Comparison of ENCODE assay signal across 17 mouse cellular contexts in genomic region chr19:16490756-16491155, GRCm38 (mm10). TPM values are rescaled to one million over a fixed set of nuclear protein-coding genes. Genes with fewer than 3 reads are reported as not detected.
A peak's percentile ranks its signal among the peaks of the same experiment; 100 is the strongest.
DNase-seq lines count a peak whose midpoint lies in the region; ATAC-seq and TF ChIP-seq lines count a peak whose summit lies in the region.
"Had no signal": no experiment of that assay in that cellular context is flagged by ENCODE, and none has a peak within 500 bp of the region (broad histone marks: within the 10 kb centered on the region; RNA-seq: fewer than 3 reads in every experiment).

No protein-coding gene starts in this region.

- TF ChIP-seq EP300 in ES-Bruce4 (IDR thresholded peaks at IDR 0.05; ENCODE audit: insufficient read depth, low read depth, low read length): no peak

- no peak overlapping the region for H3K9ac ChIP-seq in kidney, postnatal 0 days (ENCODE audit: low read depth, low read length)
- H3K9ac ChIP-seq in kidney, embryonic 15.5 days: no peak overlapping the region
- H3K9ac ChIP-seq in ES-Bruce4 (ENCODE audit: low read depth, poor library complexity, severe bottlenecking): peak overlapping the region; percentile 38
- H3K9ac ChIP-seq: heart, embryonic 13.5 days had no signal

- H3K4me3 ChIP-seq in kidney, postnatal 0 days (replicated peaks; ENCODE audit: low read depth, low read length): no peak overlapping the region
- H3K4me3 ChIP-seq in kidney, embryonic 15.5 days (replicated peaks): no peak overlapping the region
- peak overlapping the region; percentile 45 for H3K4me3 ChIP-seq in ES-Bruce4 (ENCODE audit: low read depth, low read length)
- H3K4me3 ChIP-seq: gastrocnemius, adult 2 months; heart, embryonic 13.5 days; midbrain, embryonic 10.5 days had no signal

- no peak for TF ChIP-seq CTCF in kidney, postnatal 0 days (IDR thresholded peaks at IDR 0.05; ENCODE audit: low read depth)
- TF ChIP-seq CTCF in ES-Bruce4 (IDR thresholded peaks at IDR 0.05; ENCODE audit: low read depth, low read length): no peak

- H3K4me1 ChIP-seq in kidney, postnatal 0 days (replicated peaks; ENCODE audit: insufficient read depth, low read length): no peaks in the 10 kb centered on the region
- peaks cover 4% of the 10 kb centered on the region; the same call in 1 of the 2 replicates for H3K4me1 ChIP-seq in kidney, embryonic 15.5 days
- peaks cover 2% of the 10 kb centered on the region for H3K4me1 ChIP-seq in ES-Bruce4 (ENCODE audit: control insufficient read depth, insufficient read depth, low read length)
- H3K4me1 ChIP-seq: heart, embryonic 13.5 days had no signal

- no peaks in the 10 kb centered on the region for H3K36me3 ChIP-seq in kidney, postnatal 0 days (ENCODE audit: insufficient read depth, low read length)
- no peaks in the 10 kb centered on the region for H3K36me3 ChIP-seq in kidney, embryonic 15.5 days
- H3K36me3 ChIP-seq in ES-Bruce4 (ENCODE audit: control insufficient read depth, insufficient read depth, low read length, poor library complexity, severe bottlenecking): no peaks in the 10 kb centered on the region
- H3K36me3 ChIP-seq: heart, embryonic 13.5 days; midbrain, embryonic 10.5 days had no signal

- H3K4me2 ChIP-seq in kidney, postnatal 0 days (ENCODE audit: low read length): no peak overlapping the region
- H3K4me2 ChIP-seq in kidney, embryonic 15.5 days: no peak overlapping the region
- H3K4me2 ChIP-seq: heart, embryonic 13.5 days had no signal

- H3K27ac ChIP-seq in kidney, postnatal 0 days: no peak overlapping the region
- no peak overlapping the region for H3K27ac ChIP-seq in kidney, embryonic 15.5 days
- peak overlapping the region; percentile 75 for H3K27ac ChIP-seq in ES-Bruce4 (ENCODE audit: insufficient read depth, low read length)
- H3K27ac ChIP-seq: gastrocnemius, adult 2 months; heart, embryonic 13.5 days; midbrain, embryonic 10.5 days had no signal

- WGBS in kidney, postnatal 0 days: 72% methylated on average over 12 of the region's 12 CpGs
- 72% methylated on average over 12 of the region's 12 CpGs for WGBS in kidney, embryonic 15.5 days

- no peak for TF ChIP-seq POLR2A in ES-Bruce4 (IDR thresholded peaks at IDR 0.05; ENCODE audit: insufficient read depth, low read length)

- H3K27me3 ChIP-seq in kidney, postnatal 0 days (ENCODE audit: insufficient read depth, low read length): no peaks in the 10 kb centered on the region
- H3K27me3 ChIP-seq in kidney, embryonic 15.5 days: no peaks in the 10 kb centered on the region
- no peaks in the 10 kb centered on the region for H3K27me3 ChIP-seq in ES-Bruce4 (ENCODE audit: control insufficient read depth, insufficient read depth, low read length, poor library complexity, severe bottlenecking)
- H3K27me3 ChIP-seq: CH12.LX; heart, embryonic 13.5 days had no signal

- no peak for ATAC-seq in kidney, postnatal 0 days (replicated peaks; ENCODE audit: low FRiP score, low read depth)
- no peak for ATAC-seq in kidney, embryonic 15.5 days (replicated peaks; ENCODE audit: low FRiP score)

- DNase-seq in embryo, embryonic 10.5 days (ENCODE audit: low spot score): peak; percentile 8
- DNase-seq in embryo, embryonic 11 days: no peak
- peak; percentile 16 for DNase-seq in kidney, postnatal 0 days (ENCODE audit: low spot score)
- DNase-seq in forelimb bud, embryonic 11.5 days (ENCODE audit: low read depth, low spot score): peak; percentile 6
- no peak for DNase-seq in spleen, postnatal 4 days (ENCODE audit: low spot score in 2 of 2)
- DNase-seq in thymus, postnatal 25 days: no peak
- DNase-seq: cerebellum, postnatal 14 days; gastrocnemius, adult 2 months; kidney, postnatal 10 days; lung, postnatal 36 days; spleen, adult 18-20 months; thymus, postnatal 4 days had no signal

- no peaks in the 10 kb centered on the region for H3K9me3 ChIP-seq in kidney, postnatal 0 days (replicated peaks; ENCODE audit: low read length)
- no peaks in the 10 kb centered on the region; the same call in 1 of the 2 replicates for H3K9me3 ChIP-seq in kidney, embryonic 15.5 days (replicated peaks)
- H3K9me3 ChIP-seq in ES-Bruce4 (replicated peaks; ENCODE audit: control insufficient read depth, insufficient read depth, low read length, poor library complexity, severe bottlenecking): no peaks in the 10 kb centered on the region
- H3K9me3 ChIP-seq: heart, embryonic 13.5 days; midbrain, embryonic 10.5 days had no signal

RNA-seq across cellular contexts. Expression of gene Gna14, which starts 55.2 kb away (rescaled TPM):
- 9.8 and 11.8 TPM in 2 replicates for polyA plus RNA-seq in kidney, postnatal 0 days (2015; fragmentation: Nextera tagmentation; extraction: Ambion mirVana)
- 10.0 and 10.5 TPM in 2 replicates for polyA plus RNA-seq in kidney, embryonic 15.5 days (2015; fragmentation: Nextera tagmentation; extraction: Ambion mirVana)
- polyA plus RNA-seq in ES-Bruce4 (2011; ENCODE audit: insufficient read depth, insufficient read length, low read depth, missing spikeins): 0.94 and 1.5 TPM in 2 replicates

Comparison
In these comparisons a context has a peak if more than half of its experiments do, and no peak if none do; other contexts are left out.
1. DNase-seq: peak in embryo, embryonic 10.5 days (single experiment), kidney, postnatal 0 days (single experiment) and forelimb bud, embryonic 11.5 days (single experiment); none in embryo, embryonic 11 days (single experiment), spleen, postnatal 4 days (0 of 2) and thymus, postnatal 25 days (single experiment).